Mouse (Mus musculus) right cerebral cortex, postnatal 36 days (tissue): ENCODE measurements around the gene Rint1.

ENCODE experiments used
- DNase-seq, 2 experiments: peaks; one replicate each; pipeline ENCODE4 v3.0.0; 2022; ENCODE audit warnings: low spot score in 2 of 2, mixed read lengths in 1 of 2

Rint1 gene

DNA sequence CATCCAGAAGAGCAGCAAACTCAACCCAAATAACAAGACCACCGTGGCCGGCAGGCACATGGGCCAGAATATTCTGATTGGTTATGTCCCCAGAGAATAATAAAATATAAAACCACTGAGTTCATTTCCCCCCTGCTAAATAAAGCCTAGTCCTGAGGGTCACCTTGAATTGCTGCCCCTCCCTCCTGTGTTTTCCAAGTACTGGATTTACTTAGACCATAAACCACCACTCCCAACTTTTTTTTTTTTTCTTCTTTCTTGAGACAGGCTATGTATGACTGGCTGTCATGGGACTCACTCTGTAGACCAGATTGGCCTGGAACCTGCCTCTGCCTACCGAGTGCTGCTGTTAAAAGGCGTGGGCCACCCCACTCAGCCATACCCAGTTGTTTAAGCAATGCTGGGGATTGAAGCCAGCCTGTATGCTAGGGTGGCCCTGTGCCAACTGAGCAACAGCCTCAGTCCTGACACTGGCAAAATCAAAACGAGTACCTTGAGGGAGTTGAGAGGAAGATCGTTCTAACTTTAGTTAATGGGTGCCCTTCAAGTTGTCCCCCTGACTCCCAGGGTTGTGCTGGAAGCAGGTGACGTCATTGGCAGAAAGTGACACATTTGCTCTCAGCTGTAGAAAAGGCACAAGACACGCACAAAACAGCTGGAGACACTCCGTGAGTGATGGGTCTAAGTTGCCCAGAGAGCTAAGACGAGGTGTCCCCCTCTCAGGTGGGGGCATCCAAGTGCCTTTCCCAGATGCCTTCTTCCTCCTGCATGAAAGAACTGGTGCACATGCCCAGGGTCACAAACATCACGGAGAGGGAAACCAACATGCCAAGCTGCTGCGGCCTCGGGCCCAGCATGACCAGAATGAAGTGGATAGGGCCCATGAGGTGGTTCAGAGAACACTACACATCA lies 76.8 kb downstream of the Rint1 start:
- no peak for DNase-seq

DNA sequence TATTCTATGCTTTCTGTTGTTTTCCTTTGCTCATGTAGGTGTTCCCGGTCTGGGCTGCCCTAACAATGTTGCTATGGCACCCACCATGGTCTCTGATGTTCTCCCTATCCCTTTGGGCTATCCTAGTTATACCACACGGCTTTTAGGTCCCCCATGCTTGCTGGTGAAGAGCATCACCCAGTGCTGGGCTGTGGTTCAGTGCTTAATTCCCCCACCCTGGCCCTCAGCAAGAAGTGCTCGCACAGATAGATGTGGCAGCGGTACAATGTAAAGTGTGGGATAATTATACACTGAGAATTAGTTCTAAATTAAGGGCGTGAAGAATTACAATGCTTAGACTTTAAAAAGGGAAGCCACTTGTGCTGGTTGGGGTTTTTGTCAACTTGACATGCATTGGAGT lies 78.4 kb downstream of the Rint1 start:
- no peak for DNase-seq
